Mouse (Mus musculus) T-helper 2 cell (primary cell): ENCODE data around the gene Vil1.

Experiments
- in situ Hi-C: fragments of 300-600 bp; cut with MboI, MseI; formaldehyde crosslinking; loops from one replicate; pipeline ENCODE4 v1.15.1; 2025; ENCODE audit warnings: high pct_unique_total_duplicates

Gene Vil1

DNA sequence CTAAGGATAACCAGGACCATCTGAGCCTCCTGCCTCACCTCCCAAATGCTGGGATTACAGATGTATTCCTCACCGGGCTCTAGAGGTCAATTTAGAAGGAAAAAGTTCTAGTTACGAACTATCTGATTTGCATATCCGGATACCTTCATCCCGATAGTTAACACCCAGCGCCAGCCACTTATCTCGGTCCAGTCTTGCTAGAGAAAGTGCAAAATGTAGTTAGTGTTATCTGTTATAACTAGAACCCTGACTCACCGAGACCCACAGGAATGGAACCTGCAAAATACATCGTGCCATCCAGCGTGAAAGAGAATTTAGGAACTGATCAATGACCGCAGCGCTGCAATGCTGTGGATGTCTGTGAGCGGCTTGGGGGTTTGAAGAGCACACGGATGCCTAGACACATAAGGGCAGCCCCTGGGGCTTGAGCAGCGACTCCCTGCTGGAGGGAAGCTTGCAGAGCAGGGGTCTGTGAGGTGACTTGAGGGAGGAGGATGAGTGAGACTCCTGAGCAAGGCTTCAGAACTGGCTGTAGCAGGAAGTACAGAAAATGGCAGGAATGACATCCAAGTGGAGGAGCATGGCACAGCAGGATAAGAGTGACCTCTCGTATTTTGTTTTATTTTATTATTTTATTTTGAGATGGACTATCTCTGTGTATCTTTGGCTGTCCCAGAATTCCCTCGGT lies 8.0 kb upstream of the Vil1 start:
- in situ Hi-C loops = loop anchor here (10.0 kb wide), 1 partner anchor 1816 kb away; the partner anchor contains the start of gene Smarcal1

DNA sequence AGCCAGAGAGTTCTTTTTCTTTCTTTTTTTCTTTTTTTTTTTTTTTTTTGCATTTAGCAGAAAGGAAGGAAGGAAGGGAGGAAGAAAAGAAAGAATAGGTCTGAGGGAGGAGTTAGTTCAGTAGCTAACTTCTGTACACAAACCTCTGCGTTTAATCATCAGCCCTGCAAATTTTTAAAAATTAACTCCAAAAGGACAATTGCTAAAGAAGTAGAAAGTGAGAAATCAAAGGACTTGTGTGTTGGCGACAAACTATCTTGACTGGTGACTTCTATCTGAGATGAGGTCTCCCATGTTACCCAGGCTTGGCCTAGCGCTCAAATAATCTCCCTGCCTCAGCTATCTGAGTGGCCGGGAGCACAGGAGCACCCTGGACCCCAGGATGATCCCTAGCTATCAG lies 5.0 kb upstream of the Vil1 start:
- in situ Hi-C loops = loop anchor here (10.0 kb wide), 1 partner anchor 1819 kb away; the partner anchor contains the start of gene Smarcal1

DNA sequence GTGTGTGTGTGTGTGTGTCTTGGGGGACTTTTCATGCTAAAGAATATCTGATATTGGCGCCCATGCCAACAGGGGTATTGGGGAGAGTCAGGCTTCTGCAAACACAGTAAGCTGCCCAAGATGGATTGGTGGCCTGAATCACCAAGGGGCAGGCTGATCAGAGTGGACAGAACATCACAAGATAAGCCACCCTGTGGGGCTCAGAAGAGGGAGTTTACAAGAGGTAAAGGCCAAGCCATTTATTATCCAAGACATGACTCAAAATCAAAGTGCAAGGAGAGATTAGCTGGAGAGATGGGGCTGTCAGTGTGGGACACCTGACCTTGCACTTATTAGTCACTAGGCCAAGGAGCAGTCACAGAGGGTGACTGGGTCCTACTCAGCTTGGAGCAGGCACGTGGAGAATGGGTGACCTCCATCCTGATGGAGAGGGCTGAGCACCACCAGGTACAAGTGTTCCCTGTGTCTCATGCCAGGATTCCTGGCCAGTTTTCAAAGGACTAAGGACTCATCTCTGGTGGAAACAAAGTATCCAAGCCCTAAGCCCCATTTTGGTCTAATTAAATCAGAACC lies 2.7 kb downstream of the Vil1 start:
- in situ Hi-C loops = loop anchor here (10.0 kb wide), 2 partner anchors 63 to 613 kb away; no protein-coding TSS in a partner anchor

GRCm38 (mm10) chr1:74412711-74413110 lies 3.5 kb downstream of the Vil1 start:
- in situ Hi-C loops = loop anchor here (10.0 kb wide), 2 partner anchors 62 to 612 kb away; no protein-coding TSS in a partner anchor

- in situ Hi-C loops = loop anchor here (10.0 kb wide), 2 partner anchors 60 to 610 kb away; no protein-coding TSS in a partner anchor
Observed at GRCm38 (mm10) chr1:74415143-74415542, 6.0 kb downstream of the Vil1 start.

GRCm38 (mm10) chr1:74418747-74419439 lies 9.7 kb downstream of the Vil1 start:
- in situ Hi-C loops = loop anchor here (10.0 kb wide), 2 partner anchors 56 to 606 kb away; no protein-coding TSS in a partner anchor

DNA sequence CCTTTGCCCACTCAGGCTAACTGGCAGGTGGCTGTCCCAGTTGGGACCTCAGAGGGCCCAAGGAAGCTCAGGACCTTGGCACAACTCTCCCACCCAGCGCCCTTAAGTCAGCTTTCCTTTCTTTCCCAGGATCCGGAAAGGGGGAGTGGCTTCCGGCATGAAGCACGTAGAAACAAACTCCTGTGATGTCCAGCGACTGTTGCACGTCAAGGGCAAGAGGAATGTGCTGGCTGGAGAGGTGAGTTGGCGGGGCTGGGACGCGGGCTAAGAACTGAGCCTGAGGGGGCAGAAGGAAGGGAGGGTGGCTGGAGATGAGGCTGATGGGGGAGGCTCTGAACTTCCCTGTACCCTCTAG lies 10.2 kb downstream of the Vil1 start:
- in situ Hi-C loops = loop anchor here (10.0 kb wide), 2 partner anchors 55 to 605 kb away; no protein-coding TSS in a partner anchor

DNA sequence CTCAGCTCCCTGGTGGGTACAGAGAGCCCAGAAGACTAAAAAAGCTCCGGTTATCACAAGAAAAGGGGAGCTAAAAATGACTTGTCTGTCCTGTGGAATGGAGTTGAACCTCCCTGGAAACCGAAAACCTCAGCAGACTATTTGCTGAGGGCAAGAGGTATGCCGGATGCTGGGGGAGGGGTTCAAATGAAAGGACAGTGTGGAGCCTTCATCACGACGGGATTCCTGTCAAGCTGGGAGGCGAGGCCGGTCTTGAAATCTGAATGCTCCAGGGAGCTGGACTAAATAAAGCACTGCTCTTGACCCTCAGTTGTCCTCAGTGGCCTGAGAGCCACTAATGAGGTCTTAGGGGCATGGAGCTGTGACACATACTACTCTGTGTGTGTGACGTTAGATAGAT lies 14.0 kb downstream of the Vil1 start:
- in situ Hi-C loops = no loop called here

GRCm38 (mm10) chr1:74425845-74426244 lies 16.7 kb downstream of the Vil1 start:
- in situ Hi-C loops = no loop called here

DNA sequence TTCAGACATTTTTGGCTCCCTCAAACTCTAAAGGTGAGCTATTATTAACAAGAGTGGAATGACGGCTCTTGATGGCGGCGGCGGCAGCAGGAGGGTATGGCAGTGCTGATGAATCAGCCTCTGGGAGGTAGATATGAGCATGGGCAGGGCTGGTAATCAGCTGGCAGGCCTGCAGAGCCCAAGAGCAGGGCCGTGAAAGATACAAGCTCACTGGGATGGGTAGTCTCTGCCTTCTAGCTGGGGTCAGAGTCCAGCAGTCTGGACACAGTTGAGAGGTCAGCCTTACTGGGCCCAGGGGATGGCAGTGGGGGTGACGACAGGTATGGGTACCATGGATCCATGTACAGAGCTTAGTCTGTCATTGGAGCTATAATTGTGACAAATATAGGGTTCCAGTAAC lies 24.0 kb downstream of the Vil1 start:
- in situ Hi-C loops = no loop called here

DNA sequence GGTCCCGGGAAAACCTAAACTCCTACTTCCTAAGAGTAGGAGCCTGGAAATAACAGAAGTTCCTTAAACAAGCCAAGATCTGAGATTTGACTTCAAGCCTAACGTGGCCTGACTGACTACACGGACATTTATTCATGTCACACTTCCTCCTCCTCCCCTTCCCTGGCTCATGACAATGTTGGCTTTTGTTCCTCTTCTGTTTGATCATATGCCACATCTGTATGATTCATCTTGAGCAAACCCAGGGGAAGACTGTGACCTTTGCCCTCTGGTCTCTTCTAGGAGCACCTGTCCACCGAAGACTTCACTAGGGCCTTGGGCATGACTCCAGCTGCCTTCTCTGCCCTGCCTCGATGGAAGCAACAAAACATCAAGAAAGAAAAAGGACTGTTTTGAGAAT lies 25.4 kb downstream of the Vil1 start:
- in situ Hi-C loops = no loop called here

DNA sequence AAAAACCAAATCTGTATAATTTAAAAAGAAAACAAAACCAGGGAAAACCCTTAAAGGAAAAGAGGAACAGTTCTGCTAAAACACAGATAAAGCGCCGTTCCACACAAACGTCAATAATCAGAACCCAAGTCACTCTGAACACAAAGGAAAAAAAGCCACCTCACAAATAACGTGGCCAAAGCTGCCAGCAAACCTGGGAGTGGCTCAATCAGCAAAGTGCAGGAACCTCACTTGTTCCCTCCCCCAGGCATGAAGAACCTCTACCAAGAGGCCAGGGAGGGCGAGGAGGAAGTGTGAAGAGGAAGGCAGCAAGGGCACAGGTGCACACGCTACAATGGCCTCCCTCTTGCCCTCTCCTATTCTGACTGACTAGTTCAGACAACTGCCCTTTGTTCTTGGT lies 26.4 kb downstream of the Vil1 start:
- in situ Hi-C loops = no loop called here

DNA sequence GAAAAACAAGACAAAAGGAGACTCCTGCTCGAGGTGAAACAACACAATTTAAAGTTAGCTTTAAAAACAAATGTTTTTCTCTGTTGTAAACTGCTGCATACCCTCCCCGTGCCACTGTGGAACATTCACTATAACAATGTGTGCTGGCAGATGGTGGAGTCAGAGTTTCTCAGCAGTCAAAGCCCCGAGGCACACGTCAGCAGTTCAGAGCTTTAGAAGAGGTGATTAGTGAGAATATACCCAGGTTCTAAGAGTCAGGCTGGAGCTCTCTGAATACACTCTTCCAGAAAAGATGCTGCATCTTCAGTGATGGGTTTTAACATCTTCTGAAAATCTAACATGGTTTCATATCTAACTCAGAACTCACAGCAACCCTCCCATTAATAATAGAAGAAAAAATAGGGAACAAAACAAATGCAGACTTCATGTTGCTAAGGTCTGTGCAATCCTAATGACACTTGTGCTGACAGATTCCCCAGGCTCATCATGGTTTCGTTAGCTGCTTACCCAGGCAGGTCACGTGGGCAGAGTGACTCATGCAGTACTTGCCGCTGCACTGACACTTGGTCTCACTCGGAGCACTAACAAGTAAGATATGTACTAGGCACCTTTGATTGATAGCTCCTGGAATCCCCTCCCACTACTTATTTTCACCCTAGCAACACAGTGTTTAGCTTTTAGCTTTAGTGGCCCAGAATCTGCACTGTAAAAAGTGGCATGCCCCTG lies 28.7 kb downstream of the Vil1 start:
- in situ Hi-C loops = no loop called here

GRCm38 (mm10) chr1:74439166-74439876 lies 30.1 kb downstream of the Vil1 start:
- in situ Hi-C loops = no loop called here

- in situ Hi-C loops = no loop called here
Observed at GRCm38 (mm10) chr1:74444538-74444937, 35.4 kb downstream of the Vil1 start.

- in situ Hi-C loops = no loop called here
Observed at GRCm38 (mm10) chr1:74452611-74453045, 43.5 kb downstream of the Vil1 start.

- in situ Hi-C loops = no loop called here
Observed at GRCm38 (mm10) chr1:74460273-74460672, 51.1 kb downstream of the Vil1 start.
